Mouse (Mus musculus): Measurements from ENCODE around the gene Dtd1.

DNA sequence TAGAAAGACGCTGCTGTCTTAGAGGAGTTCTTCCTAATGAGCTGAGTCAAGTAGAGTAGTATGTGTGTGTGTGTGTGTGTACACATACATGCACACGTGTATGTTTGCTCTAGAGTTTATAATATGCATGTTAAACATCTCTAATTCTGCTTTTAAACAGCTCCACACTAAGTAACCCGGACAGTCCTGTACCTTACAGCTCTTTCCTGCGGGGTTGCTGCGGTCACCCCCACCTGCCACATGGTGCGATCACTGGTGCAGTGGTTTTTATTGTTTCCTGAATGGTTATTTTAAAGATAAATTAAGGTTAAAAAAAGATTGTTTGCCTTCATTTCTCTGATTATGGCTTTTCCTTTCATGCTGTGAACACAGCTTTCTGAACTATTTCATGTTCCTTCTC lies 153.9 kb downstream of the Dtd1 start:
- no peak for TF ChIP-seq CTCF (IDR thresholded peaks at IDR 0.05; ENCODE audit: control insufficient read depth, insufficient read depth, insufficient replicate concordance, low read depth, low read length)
- no peak for TF ChIP-seq POLR2A (IDR thresholded peaks at IDR 0.05; ENCODE audit: control insufficient read depth, low read depth, low read length)

All from testis, adult 2 months (tissue).